Mouse (Mus musculus): ENCODE results near the gene Sox6. TPM values are rescaled to one million over a fixed set of nuclear protein-coding genes. Genes with fewer than 3 reads are reported as not detected.

Sox6 gene
- polyA plus RNA-seq, 1 experiment from 2014 or later, result 31.7 TPM

GRCm38 (mm10) chr7:115662121-115662520, 376.5 kb downstream of the Sox6 start:
- Histone ChIP-seq H3K4me3 (no peak overlapping the region), H3K4me1 (replicated peaks) (peaks cover 14% of the 10 kb centered on the region), H3K27ac (replicated peaks) (no peak overlapping the region), H3K27me3 (no peaks in the 10 kb centered on the region), H3K4me2 (no peak overlapping the region), H3K36me3 (no peaks in the 10 kb centered on the region), H3K9me3 (no peaks in the 10 kb centered on the region), H3K9ac (no peak overlapping the region)
- ATAC-seq (ENCODE audit: low FRiP score, low read depth), result no peak
- 88% methylated on average over 9 of the region's 9 CpGs for WGBS

- Histone ChIP-seq H3K9ac (no peak overlapping the region), H3K27ac (replicated peaks) (peak overlapping the region; percentile 35; the same call in 1 of the 2 replicates), H3K9me3 (no peaks in the 10 kb centered on the region), H3K4me3 (no peak overlapping the region), H3K4me1 (replicated peaks) (peaks cover 19% of the 10 kb centered on the region), H3K27me3 (no peaks in the 10 kb centered on the region), H3K4me2 (no peak overlapping the region), H3K36me3 (no peaks in the 10 kb centered on the region)
- ATAC-seq (ENCODE audit: low FRiP score, low read depth), result no peak
These were observed 391.9 kb downstream of the Sox6 start for GRCm38 (mm10) chr7:115646696-115647095.

- H3K36me3 ChIP-seq, result no peaks in the 10 kb centered on the region
- H3K27ac ChIP-seq (replicated peaks), result peak overlapping the region; percentile 35; the same call in 1 of the 2 replicates
- H3K9ac ChIP-seq, result 0 out of 2 replicates have a peak overlapping the region, but pooled peaks have one; percentile 11
- peaks cover 19% of the 10 kb centered on the region for H3K4me1 ChIP-seq (replicated peaks)
- 0 out of 2 replicates have a peak, but pooled peaks have one; percentile 23 for ATAC-seq (ENCODE audit: low FRiP score, low read depth)
- no peaks in the 10 kb centered on the region for H3K27me3 ChIP-seq
- WGBS, result 11% methylated on average over 5 of the region's 5 CpGs
- no peak overlapping the region for H3K4me3 ChIP-seq
- H3K9me3 ChIP-seq, result no peaks in the 10 kb centered on the region
- no peak overlapping the region for H3K4me2 ChIP-seq
These were observed 392.6 kb downstream of the Sox6 start for GRCm38 (mm10) chr7:115645971-115646447.

GRCm38 (mm10) chr7:115645272-115645970, 393.2 kb downstream of the Sox6 start:
- Histone ChIP-seq H3K9ac (no peak overlapping the region), H3K4me3 (no peak overlapping the region), H3K36me3 (no peaks in the 10 kb centered on the region), H3K27me3 (no peaks in the 10 kb centered on the region), H3K27ac (replicated peaks) (0 out of 2 replicates have a peak overlapping the region, but pooled peaks have one; percentile 35), H3K4me2 (no peak overlapping the region), H3K9me3 (no peaks in the 10 kb centered on the region), H3K4me1 (replicated peaks) (peaks cover 19% of the 10 kb centered on the region)
- no peak for ATAC-seq (ENCODE audit: low FRiP score, low read depth)
- 32% methylated on average over 1 of the region's 1 CpGs for WGBS

GRCm38 (mm10) chr7:115630691-115631090, 407.9 kb downstream of the Sox6 start:
- Histone ChIP-seq H3K9me3 (no peaks in the 10 kb centered on the region), H3K36me3 (no peaks in the 10 kb centered on the region), H3K4me3 (no peak overlapping the region), H3K4me2 (no peak overlapping the region), H3K9ac (no peak overlapping the region), H3K27ac (replicated peaks) (no peak overlapping the region), H3K27me3 (no peaks in the 10 kb centered on the region), H3K4me1 (replicated peaks) (peaks cover 3% of the 10 kb centered on the region; the same call in 1 of the 2 replicates)
- WGBS, result 92% methylated on average over 3 of the region's 3 CpGs
- no peak for ATAC-seq (ENCODE audit: low FRiP score, low read depth)

- ATAC-seq (ENCODE audit: low FRiP score, low read depth), result no peak
- H3K9ac ChIP-seq, result no peak overlapping the region
- WGBS, result 86% methylated on average over 4 of the region's 4 CpGs
These were observed 408.3 kb downstream of the Sox6 start for GRCm38 (mm10) chr7:115630287-115630686.

GRCm38 (mm10) chr7:115628766-115629165, 409.8 kb downstream of the Sox6 start:
- Histone ChIP-seq H3K4me1 (replicated peaks) (peaks cover 20% of the 10 kb centered on the region), H3K36me3 (no peaks in the 10 kb centered on the region), H3K27ac (replicated peaks) (no peak overlapping the region), H3K4me3 (no peak overlapping the region), H3K9me3 (no peaks in the 10 kb centered on the region), H3K4me2 (no peak overlapping the region), H3K9ac (no peak overlapping the region), H3K27me3 (no peaks in the 10 kb centered on the region)
- ATAC-seq (ENCODE audit: low FRiP score, low read depth), result no peak
- WGBS, result 89% methylated on average over 1 of the region's 1 CpGs

More at GRCm38 (mm10) chr7:115630287-115630686, 408.3 kb downstream of the Sox6 start:
- Histone ChIP-seq H3K36me3 (no peaks in the 10 kb centered on the region), H3K4me1 (replicated peaks) (peaks cover 7% of the 10 kb centered on the region; the same call in 1 of the 2 replicates), H3K27ac (replicated peaks) (no peak overlapping the region), H3K4me3 (no peak overlapping the region), H3K27me3 (no peaks in the 10 kb centered on the region), H3K9me3 (no peaks in the 10 kb centered on the region), H3K4me2 (no peak overlapping the region)

- Histone ChIP-seq H3K9ac (no peak overlapping the region), H3K9me3 (no peaks in the 10 kb centered on the region), H3K27me3 (no peaks in the 10 kb centered on the region), H3K4me3 (no peak overlapping the region), H3K27ac (replicated peaks) (no peak overlapping the region; the same call in 1 of the 2 replicates), H3K4me2 (no peak overlapping the region), H3K4me1 (replicated peaks) (peaks cover 20% of the 10 kb centered on the region), H3K36me3 (no peaks in the 10 kb centered on the region)
- ATAC-seq (ENCODE audit: low FRiP score, low read depth), result no peak
- 73% methylated on average over 4 of the region's 4 CpGs for WGBS
These were observed 412.6 kb downstream of the Sox6 start for GRCm38 (mm10) chr7:115625956-115626355.

- Histone ChIP-seq H3K36me3 (no peaks in the 10 kb centered on the region), H3K4me1 (replicated peaks) (peaks cover 20% of the 10 kb centered on the region), H3K27me3 (no peaks in the 10 kb centered on the region), H3K4me3 (no peak overlapping the region), H3K27ac (replicated peaks) (peak overlapping the region; percentile 36), H3K9ac (no peak overlapping the region), H3K9me3 (no peaks in the 10 kb centered on the region), H3K4me2 (no peak overlapping the region)
- ATAC-seq (ENCODE audit: low FRiP score, low read depth), result no peak
- WGBS, result 17% methylated on average over 8 of the region's 8 CpGs
These were observed 413.6 kb downstream of the Sox6 start for GRCm38 (mm10) chr7:115624907-115625552.

- no peak for ATAC-seq (ENCODE audit: low FRiP score, low read depth)
- H3K9me3 ChIP-seq, result no peaks in the 10 kb centered on the region
- peaks cover 20% of the 10 kb centered on the region for H3K4me1 ChIP-seq (replicated peaks)
- H3K4me2 ChIP-seq, result no peak overlapping the region
- no peak overlapping the region for H3K9ac ChIP-seq
- H3K4me3 ChIP-seq, result no peak overlapping the region
- H3K36me3 ChIP-seq, result no peaks in the 10 kb centered on the region
- WGBS, result 47% methylated on average over 5 of the region's 5 CpGs
- H3K27me3 ChIP-seq, result no peaks in the 10 kb centered on the region
- H3K27ac ChIP-seq (replicated peaks), result peak overlapping the region; percentile 36
These were observed 414.1 kb downstream of the Sox6 start for GRCm38 (mm10) chr7:115624451-115624850.

GRCm38 (mm10) chr7:115615697-115616237, 422.8 kb downstream of the Sox6 start:
- Histone ChIP-seq H3K27ac (replicated peaks) (peak overlapping the region; percentile 53; the same call in 1 of the 2 replicates), H3K9ac (no peak overlapping the region), H3K4me2 (peak overlapping the region; percentile 35), H3K4me3 (0 out of 2 replicates have a peak overlapping the region, but pooled peaks have one; percentile 2), H3K9me3 (no peaks in the 10 kb centered on the region), H3K36me3 (no peaks in the 10 kb centered on the region), H3K27me3 (no peaks in the 10 kb centered on the region), H3K4me1 (replicated peaks) (peaks cover 9% of the 10 kb centered on the region)
- no peak for ATAC-seq (ENCODE audit: low FRiP score, low read depth)
- 31% methylated on average over 10 of the region's 10 CpGs for WGBS

- H3K4me1 ChIP-seq (replicated peaks), result 0 out of 2 replicates have a peak, but pooled peaks cover 5% of the 10 kb centered on the region
- H3K4me2 ChIP-seq, result no peak overlapping the region
- no peaks in the 10 kb centered on the region for H3K36me3 ChIP-seq
- no peaks in the 10 kb centered on the region for H3K27me3 ChIP-seq
- H3K4me3 ChIP-seq, result no peak overlapping the region
- H3K9me3 ChIP-seq, result no peaks in the 10 kb centered on the region
- WGBS, result 84% methylated on average over 1 of the region's 1 CpGs
- H3K9ac ChIP-seq, result no peak overlapping the region
- H3K27ac ChIP-seq (replicated peaks), result no peak overlapping the region
- no peak for ATAC-seq (ENCODE audit: low FRiP score, low read depth)
These were observed 431.1 kb downstream of the Sox6 start for GRCm38 (mm10) chr7:115607485-115607884.

All from hindbrain, embryonic 15.5 days (tissue).